Mouse (Mus musculus) small intestine, adult 2 months (tissue): ENCODE measurements around the gene Kcnh7.

Experiments
- CTCF ChIP-seq: fragments of 200-500 bp; IDR thresholded peaks from 2 replicates; pipeline ENCODE4 v1.5.1; 2012; ENCODE audit warnings: low read depth, mild to moderate bottlenecking, control low read depth, inconsistent platforms, low read length, moderate library complexity, mixed read lengths; ENCODE audit not compliant: insufficient replicate concordance, insufficient read length; ENCODE audit errors: extremely low read depth
- POLR2A ChIP-seq: fragments of 200-500 bp; IDR thresholded peaks from 2 replicates; pipeline ENCODE4 v1.6.1; 2012; ENCODE audit warnings: low read depth, mild to moderate bottlenecking, control low read depth, inconsistent platforms, low read length, moderate library complexity

DNA sequence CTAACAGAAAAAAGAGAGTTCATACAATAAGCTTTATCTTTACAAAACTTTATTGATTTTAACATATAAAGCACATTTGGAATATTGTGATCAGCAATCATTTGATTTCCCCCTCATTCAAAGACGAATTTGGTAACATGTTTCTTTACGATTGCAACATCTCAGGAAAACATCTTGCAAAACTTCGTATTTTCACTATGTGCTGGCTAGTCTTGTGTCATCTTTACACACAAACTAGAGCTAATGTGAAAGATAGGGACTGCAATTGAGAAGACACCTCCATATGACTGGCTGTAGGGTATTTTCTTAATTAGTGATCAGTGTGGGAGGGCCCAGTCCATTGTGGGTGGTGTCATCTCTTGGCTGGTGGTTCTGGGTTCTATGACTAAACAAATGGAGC lies 477.8 kb downstream of the Kcnh7 start:
- TF ChIP-seq POLR2A = no peak
- no peak for TF ChIP-seq CTCF
